Mouse (Mus musculus): Measurements from ENCODE around the gene Kcnma1. TPM values are rescaled to one million over a fixed set of nuclear protein-coding genes. Genes with fewer than 3 reads are reported as not detected.
A peak's percentile ranks its signal among the peaks of the same experiment; 100 is the strongest.

The Kcnma1 gene
- polyA plus RNA-seq, 1 experiment, result 3.0 TPM

- Histone ChIP-seq H3K27ac (ENCODE audit: control insufficient read depth, insufficient read depth, low read depth, low read length) (no peak overlapping the region), H3K36me3 (ENCODE audit: control insufficient read depth, insufficient read depth, low read length) (no peaks in the 10 kb centered on the region), H3K27me3 (ENCODE audit: control insufficient read depth, insufficient read depth, low read length) (no peaks in the 10 kb centered on the region), H3K4me1 (ENCODE audit: control insufficient read depth, insufficient read depth, low read length) (no peaks in the 10 kb centered on the region), H3K4me3 (ENCODE audit: control insufficient read depth, low read depth, low read length) (no peak overlapping the region)
- TF ChIP-seq CTCF (IDR thresholded peaks at IDR 0.05; ENCODE audit: control insufficient read depth, insufficient read depth, insufficient replicate concordance, low read depth, low read length) (no peak), POLR2A (IDR thresholded peaks at IDR 0.05; ENCODE audit: control insufficient read depth, low read depth, low read length) (no peak)
Measured at GRCm38 (mm10) chr14:23723701-23724430, 290.4 kb downstream of the Kcnma1 start.

DNA sequence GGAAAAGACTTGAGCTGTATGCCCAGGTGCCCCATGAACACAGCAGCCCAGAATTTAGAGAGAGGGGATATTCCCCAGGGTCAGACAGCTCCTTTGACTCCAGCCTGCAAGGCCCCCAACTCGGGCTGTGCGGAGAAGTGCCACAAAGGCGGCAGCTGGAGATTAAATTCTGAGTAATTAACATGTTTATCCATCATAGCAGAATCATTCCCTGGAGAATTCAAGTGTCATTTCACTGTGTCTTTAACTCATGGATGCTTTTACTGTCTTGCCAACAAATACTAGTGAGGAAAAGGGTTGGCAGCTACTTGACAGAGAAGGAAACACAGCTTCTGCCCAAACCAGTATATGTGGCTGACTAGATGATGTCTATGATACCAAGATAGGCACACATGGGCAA, 295.0 kb downstream of the Kcnma1 start:
- no peaks in the 10 kb centered on the region for H3K4me1 ChIP-seq (ENCODE audit: control insufficient read depth, insufficient read depth, low read length)

GRCm38 (mm10) chr14:23718667-23719066, 295.6 kb downstream of the Kcnma1 start:
- no peak overlapping the region for H3K27ac ChIP-seq (ENCODE audit: control insufficient read depth, insufficient read depth, low read depth, low read length)
- TF ChIP-seq CTCF (IDR thresholded peaks at IDR 0.05; ENCODE audit: control insufficient read depth, insufficient read depth, insufficient replicate concordance, low read depth, low read length), result no peak
- TF ChIP-seq POLR2A (IDR thresholded peaks at IDR 0.05; ENCODE audit: control insufficient read depth, low read depth, low read length), result no peak
- H3K36me3 ChIP-seq (ENCODE audit: control insufficient read depth, insufficient read depth, low read length), result no peaks in the 10 kb centered on the region
- no peaks in the 10 kb centered on the region for H3K27me3 ChIP-seq (ENCODE audit: control insufficient read depth, insufficient read depth, low read length)
- H3K4me1 ChIP-seq (ENCODE audit: control insufficient read depth, insufficient read depth, low read length), result no peaks in the 10 kb centered on the region
- no peak overlapping the region for H3K4me3 ChIP-seq (ENCODE audit: control insufficient read depth, low read depth, low read length)

More for the DNA sequence above, 295.0 kb downstream of the Kcnma1 start:
- Histone ChIP-seq H3K27ac (ENCODE audit: control insufficient read depth, insufficient read depth, low read depth, low read length) (no peak overlapping the region), H3K36me3 (ENCODE audit: control insufficient read depth, insufficient read depth, low read length) (no peaks in the 10 kb centered on the region), H3K27me3 (ENCODE audit: control insufficient read depth, insufficient read depth, low read length) (no peaks in the 10 kb centered on the region), H3K4me3 (ENCODE audit: control insufficient read depth, low read depth, low read length) (no peak overlapping the region)
- TF ChIP-seq POLR2A (IDR thresholded peaks at IDR 0.05; ENCODE audit: control insufficient read depth, low read depth, low read length) (no peak), CTCF (IDR thresholded peaks at IDR 0.05; ENCODE audit: control insufficient read depth, insufficient read depth, insufficient replicate concordance, low read depth, low read length) (no peak)

DNA sequence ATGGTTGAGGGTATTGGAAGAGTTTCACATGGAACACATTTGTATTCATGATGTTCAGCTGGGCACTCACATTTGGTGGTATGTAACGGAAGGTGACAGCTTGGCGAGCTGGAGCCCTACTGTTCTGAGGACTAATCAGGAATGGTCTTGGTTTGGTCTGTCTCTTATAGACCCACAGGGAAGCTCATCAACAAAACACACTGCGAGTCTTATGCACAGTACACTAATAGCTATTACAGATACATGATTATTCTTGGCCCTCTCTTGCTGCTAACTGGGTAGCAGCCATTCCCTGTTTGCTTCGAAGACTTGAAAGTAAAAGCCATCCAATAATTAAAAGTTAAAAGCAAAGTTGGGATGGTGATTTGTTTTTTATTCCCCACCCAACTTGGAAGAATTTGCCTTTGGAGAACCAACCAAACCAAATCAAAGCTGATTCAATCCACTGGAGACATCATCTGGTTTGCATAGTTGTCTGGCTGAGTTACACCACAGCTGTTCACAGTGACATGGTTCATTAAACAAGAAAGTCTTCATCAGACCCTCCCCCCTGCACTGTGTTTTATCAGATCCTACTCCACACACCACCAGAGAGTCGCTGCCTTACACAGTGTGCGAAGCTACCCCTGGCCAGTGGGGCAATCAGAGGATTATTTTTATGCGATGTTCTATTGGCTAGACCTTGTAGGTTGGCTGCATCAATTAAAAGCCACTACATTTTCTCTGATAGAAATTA, 299.7 kb downstream of the Kcnma1 start:
- TF ChIP-seq CTCF (IDR thresholded peaks at IDR 0.05; ENCODE audit: control insufficient read depth, insufficient read depth, insufficient replicate concordance, low read depth, low read length) (no peak), POLR2A (IDR thresholded peaks at IDR 0.05; ENCODE audit: control insufficient read depth, low read depth, low read length) (no peak)
- Histone ChIP-seq H3K27me3 (ENCODE audit: control insufficient read depth, insufficient read depth, low read length) (no peaks in the 10 kb centered on the region), H3K4me1 (ENCODE audit: control insufficient read depth, insufficient read depth, low read length) (peaks cover 2% of the 10 kb centered on the region; the same call in 1 of the 2 replicates), H3K27ac (ENCODE audit: control insufficient read depth, insufficient read depth, low read depth, low read length) (no peak overlapping the region), H3K4me3 (ENCODE audit: control insufficient read depth, low read depth, low read length) (no peak overlapping the region), H3K36me3 (ENCODE audit: control insufficient read depth, insufficient read depth, low read length) (no peaks in the 10 kb centered on the region)

DNA sequence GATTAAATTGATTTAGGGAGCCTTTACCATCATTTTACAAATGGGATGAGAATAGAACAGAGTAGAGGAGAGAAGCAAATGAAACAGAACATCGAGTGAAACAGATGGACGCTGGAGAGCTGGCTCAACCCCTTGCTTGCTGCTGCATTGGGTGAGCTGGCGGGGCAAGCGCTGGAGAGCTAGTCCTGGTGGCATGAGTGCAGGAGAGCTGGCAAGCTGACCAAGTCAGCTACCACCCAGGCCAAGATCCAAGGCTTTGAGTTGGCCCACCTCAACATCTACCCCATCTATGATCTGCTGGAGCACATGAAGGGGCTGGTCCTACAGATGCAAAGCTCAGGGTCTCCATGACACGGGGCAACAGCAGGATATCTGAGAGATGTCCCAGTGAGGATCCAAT, 301.4 kb downstream of the Kcnma1 start:
- H3K27me3 ChIP-seq (ENCODE audit: control insufficient read depth, insufficient read depth, low read length), result no peaks in the 10 kb centered on the region
- no peak overlapping the region for H3K27ac ChIP-seq (ENCODE audit: control insufficient read depth, insufficient read depth, low read depth, low read length)
- peaks cover 2% of the 10 kb centered on the region; the same call in 1 of the 2 replicates for H3K4me1 ChIP-seq (ENCODE audit: control insufficient read depth, insufficient read depth, low read length)
- no peak for TF ChIP-seq POLR2A (IDR thresholded peaks at IDR 0.05; ENCODE audit: control insufficient read depth, low read depth, low read length)
- no peak for TF ChIP-seq CTCF (IDR thresholded peaks at IDR 0.05; ENCODE audit: control insufficient read depth, insufficient read depth, insufficient replicate concordance, low read depth, low read length)
- no peak overlapping the region for H3K4me3 ChIP-seq (ENCODE audit: control insufficient read depth, low read depth, low read length)
- H3K36me3 ChIP-seq (ENCODE audit: control insufficient read depth, insufficient read depth, low read length), result no peaks in the 10 kb centered on the region

DNA sequence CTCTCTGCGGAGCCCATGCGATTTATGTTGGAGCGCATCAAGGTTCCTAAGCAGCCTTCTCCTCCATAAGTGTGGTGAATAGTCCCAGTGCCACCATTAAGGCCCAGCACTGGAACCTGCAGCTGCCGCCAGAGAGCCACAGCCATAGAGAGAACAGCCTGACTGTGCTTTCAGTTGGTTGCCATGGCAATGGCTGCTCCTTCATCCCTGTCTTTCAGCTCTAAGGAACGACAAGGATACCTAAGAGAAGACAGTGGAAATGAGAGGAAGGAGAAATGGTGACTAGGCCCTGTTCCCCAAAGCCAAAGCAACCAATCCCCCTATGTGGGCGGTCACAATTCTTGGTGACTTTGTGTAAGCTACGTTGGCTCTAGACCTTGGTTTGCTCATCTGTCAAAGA, 303.3 kb downstream of the Kcnma1 start:
- TF ChIP-seq POLR2A (IDR thresholded peaks at IDR 0.05; ENCODE audit: control insufficient read depth, low read depth, low read length) (no peak), CTCF (IDR thresholded peaks at IDR 0.05; ENCODE audit: control insufficient read depth, insufficient read depth, insufficient replicate concordance, low read depth, low read length) (no peak)
- Histone ChIP-seq H3K27ac (ENCODE audit: control insufficient read depth, insufficient read depth, low read depth, low read length) (peak overlapping the region; percentile 51), H3K4me3 (ENCODE audit: control insufficient read depth, low read depth, low read length) (peak overlapping the region; percentile 66), H3K36me3 (ENCODE audit: control insufficient read depth, insufficient read depth, low read length) (no peaks in the 10 kb centered on the region), H3K4me1 (ENCODE audit: control insufficient read depth, insufficient read depth, low read length) (peaks cover 2% of the 10 kb centered on the region; the same call in 1 of the 2 replicates), H3K27me3 (ENCODE audit: control insufficient read depth, insufficient read depth, low read length) (no peaks in the 10 kb centered on the region)

GRCm38 (mm10) chr14:23706837-23707236, 307.5 kb downstream of the Kcnma1 start:
- Histone ChIP-seq H3K27me3 (ENCODE audit: control insufficient read depth, insufficient read depth, low read length) (no peaks in the 10 kb centered on the region), H3K27ac (ENCODE audit: control insufficient read depth, insufficient read depth, low read depth, low read length) (no peak overlapping the region), H3K4me3 (ENCODE audit: control insufficient read depth, low read depth, low read length) (no peak overlapping the region), H3K36me3 (ENCODE audit: control insufficient read depth, insufficient read depth, low read length) (no peaks in the 10 kb centered on the region), H3K4me1 (ENCODE audit: control insufficient read depth, insufficient read depth, low read length) (peaks cover 2% of the 10 kb centered on the region; the same call in 1 of the 2 replicates)
- TF ChIP-seq POLR2A (IDR thresholded peaks at IDR 0.05; ENCODE audit: control insufficient read depth, low read depth, low read length), result no peak
- no peak for TF ChIP-seq CTCF (IDR thresholded peaks at IDR 0.05; ENCODE audit: control insufficient read depth, insufficient read depth, insufficient replicate concordance, low read depth, low read length)

All from testis, adult 2 months (tissue).